Mouse (Mus musculus): ENCODE measurements around the gene Hipk2.

- TF ChIP-seq CTCF (IDR thresholded peaks at IDR 0.05; ENCODE audit: extremely low read depth, insufficient read depth, low read length), result no peak
- no peak for TF ChIP-seq POLR2A (IDR thresholded peaks at IDR 0.05; ENCODE audit: extremely low read depth, insufficient read depth, low read length)
These were observed 29.4 kb downstream of the Hipk2 start for GRCm38 (mm10) chr6:38846330-38847195.
